Mouse (Mus musculus) spleen, postnatal 14 days (tissue): Measurements from ENCODE around the gene Myt1l.

ENCODE experiments used
- DNase-seq, 2 experiments: peaks; one replicate each; pipeline ENCODE4 v3.0.0; 2021 to 2022; ENCODE audit warnings: low spot score in 2 of 2

The Myt1l gene

GRCm38 (mm10) chr12:29897533-29898085 lies 369.4 kb downstream of the Myt1l start:
- DNase-seq, result no peak

GRCm38 (mm10) chr12:29904101-29904874 lies 376.1 kb downstream of the Myt1l start:
- DNase-seq, result no peak

- DNase-seq, result no peak
Measured at GRCm38 (mm10) chr12:29907056-29907455, 378.9 kb downstream of the Myt1l start.

GRCm38 (mm10) chr12:29916139-29916538 lies 388.0 kb downstream of the Myt1l start:
- DNase-seq, result no peak

GRCm38 (mm10) chr12:29916807-29917206 lies 388.6 kb downstream of the Myt1l start:
- no peak for DNase-seq

GRCm38 (mm10) chr12:29920298-29920697 lies 392.1 kb downstream of the Myt1l start:
- no peak for DNase-seq

- DNase-seq, result no peak
Measured at GRCm38 (mm10) chr12:29921481-29921880, 393.3 kb downstream of the Myt1l start.

GRCm38 (mm10) chr12:29926896-29927295 lies 398.7 kb downstream of the Myt1l start:
- no peak for DNase-seq

GRCm38 (mm10) chr12:29930591-29930990 lies 402.4 kb downstream of the Myt1l start:
- DNase-seq, result no peak

- DNase-seq, result no peak
Measured at GRCm38 (mm10) chr12:29932951-29933350, 404.8 kb downstream of the Myt1l start.

- no peak for DNase-seq
Measured at GRCm38 (mm10) chr12:29933501-29933900, 405.3 kb downstream of the Myt1l start.

- DNase-seq, result no peak
Measured at GRCm38 (mm10) chr12:29934120-29934581, 406.0 kb downstream of the Myt1l start.

GRCm38 (mm10) chr12:29937308-29937707 lies 409.1 kb downstream of the Myt1l start, which contains the start of gene Pxdn:
TSS of gene Pxdn (plus strand) at chr12:29937608.
- DNase-seq, result no peak

GRCm38 (mm10) chr12:29937851-29938375 lies 409.7 kb downstream of the Myt1l start:
- no peak for DNase-seq

- no peak for DNase-seq
Measured at GRCm38 (mm10) chr12:29938376-29939041, 410.3 kb downstream of the Myt1l start.

- DNase-seq, result no peak
Measured at GRCm38 (mm10) chr12:29939261-29939671, 411.1 kb downstream of the Myt1l start.

GRCm38 (mm10) chr12:29942435-29942834 lies 414.3 kb downstream of the Myt1l start:
- no peak for DNase-seq

GRCm38 (mm10) chr12:29944650-29945049 lies 416.5 kb downstream of the Myt1l start:
- no peak for DNase-seq

- no peak for DNase-seq
Measured at GRCm38 (mm10) chr12:29945182-29945743, 417.1 kb downstream of the Myt1l start.

- no peak for DNase-seq
Measured at GRCm38 (mm10) chr12:29951043-29951442, 422.9 kb downstream of the Myt1l start.

- DNase-seq, result no peak
Measured at GRCm38 (mm10) chr12:29951485-29951884, 423.3 kb downstream of the Myt1l start.

GRCm38 (mm10) chr12:29952102-29952501 lies 423.9 kb downstream of the Myt1l start:
- no peak for DNase-seq
